Mouse (Mus musculus) myocyte (in vitro differentiated cells): Measurements from ENCODE around the gene Rbm42. TPM values are rescaled to one million over a fixed set of nuclear protein-coding genes. Genes with fewer than 3 reads are reported as not detected.

ENCODE experiments used
- H3K27me3 ChIP-seq: one replicate; pipeline ENCODE4 v1.6.1; 2011; ENCODE audit not compliant: control insufficient read depth, insufficient read depth, insufficient read length
- H3K36me3 ChIP-seq: one replicate; pipeline ENCODE4 v1.6.1; 2011; ENCODE audit not compliant: control insufficient read depth, insufficient read depth
- H3K4me2 ChIP-seq: one replicate; pipeline ENCODE4 v1.6.1; 2011; ENCODE audit warnings: low read depth, control low read depth
- H3K4me3 ChIP-seq: one replicate; pipeline ENCODE4 v1.5.1; 2011; ENCODE audit warnings: mild to moderate bottlenecking, control low read depth, moderate library complexity
- H3K79me2 ChIP-seq: one replicate; pipeline ENCODE4 v1.6.1; 2011; ENCODE audit not compliant: control insufficient read depth, insufficient read depth
- H3ac ChIP-seq: one replicate; pipeline ENCODE4 v1.6.1; 2011; ENCODE audit not compliant: control insufficient read depth, insufficient read length
- MAX ChIP-seq: IDR thresholded peaks from one replicate; pipeline ENCODE4 v1.6.1; 2011; ENCODE audit warnings: low read depth, mild to moderate bottlenecking, control low read depth
- SRF ChIP-seq: IDR thresholded peaks from one replicate; pipeline ENCODE4 v1.6.1; 2011; ENCODE audit warnings: low read depth; ENCODE audit not compliant: control insufficient read depth, insufficient read length
- TCF3 ChIP-seq: IDR thresholded peaks from one replicate; pipeline ENCODE4 v1.6.1; 2011; ENCODE audit warnings: low read depth, control low read depth; ENCODE audit not compliant: insufficient read length
- polyA plus RNA-seq: library from polyadenylated mRNA; unstranded; fragments of >200 nt; fragmentation: generic; extraction: Trizol; gene quantifications from one replicate; pipeline ENCODE4 v1.2.1, GENCODE M21; 2012; ENCODE audit warnings: missing spikeins

Gene Rbm42
- polyA plus RNA-seq, 1 experiment, result 124 TPM

DNA sequence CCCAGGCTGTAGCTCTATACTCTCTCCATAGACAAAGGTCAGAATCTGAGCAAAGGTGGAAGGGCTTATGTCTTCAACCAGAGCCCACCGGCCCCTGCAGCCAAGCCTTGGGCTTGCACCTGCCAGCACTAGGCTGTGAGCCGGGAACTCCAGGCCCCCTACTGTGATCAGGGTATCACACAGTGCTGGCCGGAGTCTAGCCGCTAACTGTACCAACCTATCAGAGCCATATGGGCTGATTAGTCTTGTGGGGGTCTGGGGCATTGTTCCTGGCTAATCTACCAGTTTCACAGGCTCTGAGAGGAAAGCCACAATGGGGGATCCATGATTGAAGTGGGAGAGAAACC, 58.5 kb downstream of the Rbm42 start:
- no peak overlapping the region for H3ac ChIP-seq
- TF ChIP-seq TCF3, result no peak
- TF ChIP-seq MAX, result no peak
- no peak for TF ChIP-seq SRF

More for the DNA sequence above, 58.5 kb downstream of the Rbm42 start:
- peaks cover 21% of the 10 kb centered on the region for H3K27me3 ChIP-seq
- H3K4me2 ChIP-seq, result no peak overlapping the region
- H3K36me3 ChIP-seq, result no peaks in the 10 kb centered on the region
- H3K4me3 ChIP-seq, result no peak overlapping the region
- peaks cover 17% of the 10 kb centered on the region for H3K79me2 ChIP-seq

Other genes with a start within 250 kb of the Rbm42 start
- gene Tyrobp, start 236.6 kb downstream of the Rbm42 start, polyA plus RNA-seq, result not detected
- not detected for gene Hcst, start 230.5 kb downstream of the Rbm42 start, polyA plus RNA-seq
- gene Nfkbid, start 228.6 kb downstream of the Rbm42 start, polyA plus RNA-seq, result 0.07 TPM
- gene Aplp1, start 204.8 kb downstream of the Rbm42 start, polyA plus RNA-seq, result 0.26 TPM
- not detected for gene Kirrel2, start 192.6 kb downstream of the Rbm42 start, polyA plus RNA-seq
- 0.43 TPM for gene Nphs1, start 192.0 kb downstream of the Rbm42 start, polyA plus RNA-seq
- not detected for gene Prodh2, start 156.7 kb downstream of the Rbm42 start, polyA plus RNA-seq
- gene Arhgap33, start 115.3 kb downstream of the Rbm42 start, polyA plus RNA-seq, result 8.7 TPM
- gene Hspb6, start 98.1 kb downstream of the Rbm42 start, polyA plus RNA-seq, result 27.8 TPM
- 3.8 TPM for gene Proser3, start 98.0 kb downstream of the Rbm42 start, polyA plus RNA-seq
- 55.3 TPM for gene Lin37, start 90.5 kb downstream of the Rbm42 start, polyA plus RNA-seq
- gene U2af1l4, start 87.0 kb downstream of the Rbm42 start, polyA plus RNA-seq, result 72.3 TPM
- 1.0 TPM for gene Gm49396, start 87.0 kb downstream of the Rbm42 start, polyA plus RNA-seq
- 169 TPM for gene Psenen, start 86.7 kb downstream of the Rbm42 start, polyA plus RNA-seq
- gene Igflr1, start 84.9 kb downstream of the Rbm42 start, polyA plus RNA-seq, result 0.66 TPM
- gene Kmt2b, start 61.6 kb downstream of the Rbm42 start, polyA plus RNA-seq, result 12.9 TPM
- 0.11 TPM for gene Zbtb32, start 51.4 kb downstream of the Rbm42 start, polyA plus RNA-seq
- gene Upk1a, start 37.5 kb downstream of the Rbm42 start, polyA plus RNA-seq, result 0.59 TPM
- 1,108 TPM for gene Cox6b1, start 24.2 kb downstream of the Rbm42 start, polyA plus RNA-seq
- gene Etv2, start 14.5 kb downstream of the Rbm42 start, polyA plus RNA-seq, result not detected
- gene Haus5, start 14.7 kb upstream of the Rbm42 start, polyA plus RNA-seq, result 8.4 TPM
- gene Pmis2, start 21.3 kb upstream of the Rbm42 start, polyA plus RNA-seq, result not detected
- gene 2200002J24Rik, start 48.6 kb upstream of the Rbm42 start, polyA plus RNA-seq, result not detected
- not detected for gene Atp4a, start 61.9 kb upstream of the Rbm42 start, polyA plus RNA-seq
- gene Tmem147, start 79.2 kb upstream of the Rbm42 start, polyA plus RNA-seq, result 241 TPM
- 0.05 TPM for gene Gapdhs, start 93.4 kb upstream of the Rbm42 start, polyA plus RNA-seq
- gene Sbsn, start 101.2 kb upstream of the Rbm42 start, polyA plus RNA-seq, result 0.79 TPM
- not detected for gene Dmkn, start 113.4 kb upstream of the Rbm42 start, polyA plus RNA-seq
- not detected for gene Krtdap, start 137.6 kb upstream of the Rbm42 start, polyA plus RNA-seq
- gene Ffar2, start 173.5 kb upstream of the Rbm42 start, polyA plus RNA-seq, result not detected
- gene Ffar3, start 205.9 kb upstream of the Rbm42 start, polyA plus RNA-seq, result not detected
- not detected for gene Ffar1, start 211.2 kb upstream of the Rbm42 start, polyA plus RNA-seq
- not detected for gene Cd22, start 230.0 kb upstream of the Rbm42 start, polyA plus RNA-seq